Mouse (Mus musculus) cerebellum, adult (tissue): Measurements from ENCODE around the gene Cd68.
"Not testable (repeated sequence)": the region's sequence is repeated elsewhere in the genome, so short reads cannot be mapped to it uniquely, and the experiment has no call there.

ENCODE experiments used
- ATAC-seq: cut with Nextera tagmentation; 2 replicates; pipeline ENCODE4 v1.9.2; 2017; ENCODE audit warnings: mild to moderate bottlenecking, moderate library complexity, mixed read lengths; ENCODE audit not compliant: insufficient number of reproducible peaks, low FRiP score, low TSS enrichment

Gene Cd68

GRCm38 (mm10) chr11:69665961-69666664 is at the start of gene Cd68:
TSS of gene Cd68 (minus strand) at chr11:69666153.
- ATAC-seq: no peak

- no peak for ATAC-seq
Measured at GRCm38 (mm10) chr11:69715482-69715881, 49.5 kb upstream of the Cd68 start.

- no peak for ATAC-seq
Measured at GRCm38 (mm10) chr11:69714636-69715329, 48.8 kb upstream of the Cd68 start.

- ATAC-seq: no peak
Measured at GRCm38 (mm10) chr11:69712954-69713672, 47.2 kb upstream of the Cd68 start.

- no peak for ATAC-seq
Measured at GRCm38 (mm10) chr11:69711082-69711481, 45.1 kb upstream of the Cd68 start.

GRCm38 (mm10) chr11:69710470-69710869 is 44.5 kb upstream of the Cd68 start:
- ATAC-seq: no peak

- no peak for ATAC-seq
Measured at GRCm38 (mm10) chr11:69709554-69710446, 43.8 kb upstream of the Cd68 start.

- ATAC-seq: no peak
Measured at GRCm38 (mm10) chr11:69708614-69709265, 42.8 kb upstream of the Cd68 start.

- no peak for ATAC-seq
Measured at GRCm38 (mm10) chr11:69707873-69708381, 42.0 kb upstream of the Cd68 start.

GRCm38 (mm10) chr11:69707480-69707847 is 41.5 kb upstream of the Cd68 start:
- ATAC-seq: no peak

- peak; percentile 89; the same call in 1 of the 2 replicates for ATAC-seq
Measured at GRCm38 (mm10) chr11:69706775-69707479, 41.0 kb upstream of the Cd68 start.

GRCm38 (mm10) chr11:69704613-69705010 is 38.7 kb upstream of the Cd68 start:
- no peak for ATAC-seq

GRCm38 (mm10) chr11:69703814-69704612 is 38.1 kb upstream of the Cd68 start:
- ATAC-seq: no peak

- not testable (repeated sequence) for ATAC-seq
Measured at GRCm38 (mm10) chr11:69703381-69703780, 37.4 kb upstream of the Cd68 start.

- ATAC-seq: not testable (repeated sequence)
Measured at GRCm38 (mm10) chr11:69702886-69703285, 36.9 kb upstream of the Cd68 start.

GRCm38 (mm10) chr11:69699595-69699994 is 33.6 kb upstream of the Cd68 start:
- ATAC-seq: no peak

GRCm38 (mm10) chr11:69698574-69698973 is 32.6 kb upstream of the Cd68 start:
- no peak for ATAC-seq

GRCm38 (mm10) chr11:69697396-69697795 is 31.4 kb upstream of the Cd68 start:
- no peak for ATAC-seq
